Mouse (Mus musculus) MEL (cell line): ENCODE measurements around the gene Gm364. TPM values are rescaled to one million over a fixed set of nuclear protein-coding genes. Genes with fewer than 3 reads are reported as not detected.
A peak's percentile ranks its signal among the peaks of the same experiment; 100 is the strongest.

Source experiments
- DNase-seq: peaks from one replicate; pipeline ENCODE4 v3.0.0; 2011; ENCODE audit warnings: low read depth, low spot score
- H3K27ac ChIP-seq: 2 replicates; pipeline ENCODE4 v1.5.1; 2012; ENCODE audit warnings: low read depth, mild to moderate bottlenecking, control low read depth, low read length, moderate library complexity; ENCODE audit not compliant: control insufficient read depth
- H3K27me3 ChIP-seq, 2 experiments: fragments of 150-350 bp in 1 of 2; sonication (generic) in 1 of 2; 2 replicates each; pipeline ENCODE4 v1.6.1; 2012; ENCODE audit warnings: low read length in 2 of 2, mild to moderate bottlenecking in 2 of 2, improper control_type of control experiment in 1 of 2, moderate library complexity in 1 of 2; ENCODE audit not compliant: insufficient read depth in 2 of 2, control insufficient read depth in 1 of 2
- H3K36me3 ChIP-seq, 2 experiments: 2 replicates each; pipeline ENCODE4 v1.6.1; 2012 to 2014; ENCODE audit warnings: low read length in 2 of 2, improper control_type of control experiment in 1 of 2, inconsistent platforms in 1 of 2, mild to moderate bottlenecking in 1 of 2; ENCODE audit not compliant: insufficient read depth in 2 of 2, control insufficient read depth in 1 of 2
- H3K4me1 ChIP-seq, 2 experiments: fragments of 150-350 bp in 1 of 2; sonication (generic) in 1 of 2; 2 replicates each; pipeline ENCODE4 v1.6.1; 2012; ENCODE audit warnings: low read length in 2 of 2, improper control_type of control experiment in 1 of 2, mild to moderate bottlenecking in 1 of 2; ENCODE audit not compliant: insufficient read depth in 2 of 2, control insufficient read depth in 1 of 2
- H3K4me3 ChIP-seq, 2 experiments: fragments of 150-350 bp in 1 of 2; sonication (generic) in 1 of 2; 2 replicates each; pipeline ENCODE4 v1.5.1; 2012; ENCODE audit warnings: low read depth in 2 of 2, low read length in 2 of 2, mild to moderate bottlenecking in 2 of 2, moderate library complexity in 2 of 2, control low read depth in 1 of 2, improper control_type of control experiment in 1 of 2; ENCODE audit not compliant: control insufficient read depth in 1 of 2, insufficient read depth in 1 of 2
- H3K79me2 ChIP-seq: 2 replicates; pipeline ENCODE4 v1.6.1; 2012; ENCODE audit warnings: mild to moderate bottlenecking, low read length, moderate library complexity; ENCODE audit not compliant: control insufficient read depth, poor library complexity, insufficient read depth
- H3K9ac ChIP-seq: 2 replicates; pipeline ENCODE4 v1.6.1; 2012; ENCODE audit warnings: low read depth, mild to moderate bottlenecking, control low read depth, low read length, moderate library complexity; ENCODE audit not compliant: control insufficient read depth, poor library complexity, severe bottlenecking
- H3K9me3 ChIP-seq: fragments of 150-350 bp; sonication (generic); replicated peaks from 2 replicates; pipeline ENCODE4 v1.6.1; 2012; ENCODE audit warnings: mild to moderate bottlenecking, low read length, improper control_type of control experiment, moderate library complexity; ENCODE audit not compliant: insufficient read depth
- CTCF ChIP-seq, 3 experiments: IDR thresholded peaks in 2 of 3; conservative IDR thresholded peaks in 1 of 3; 2 replicates each; pipeline ENCODE4 v1.5.1; 2011 to 2012; ENCODE audit warnings: low read length in 3 of 3, low read depth in 2 of 3, mild to moderate bottlenecking in 2 of 3, improper control_type of control experiment in 1 of 3, inconsistent platforms in 1 of 3, mixed read lengths in 1 of 3, moderate library complexity in 1 of 3; ENCODE audit not compliant: control insufficient read depth in 1 of 3, insufficient read depth in 1 of 3, poor library complexity in 1 of 3, severe bottlenecking in 1 of 3
- ELF1 ChIP-seq: IDR thresholded peaks from 2 replicates; pipeline ENCODE4 v1.6.1; 2014; ENCODE audit warnings: low read depth, mild to moderate bottlenecking, inconsistent platforms, low read length, improper control_type of control experiment, moderate library complexity
- GATA1 ChIP-seq: IDR thresholded peaks from 2 replicates; pipeline ENCODE4 v1.6.1; 2011; ENCODE audit warnings: low read depth, low read length, improper control_type of control experiment
- MAFK ChIP-seq: IDR thresholded peaks from 2 replicates; pipeline ENCODE4 v1.6.1; 2011; ENCODE audit warnings: low read depth, mild to moderate bottlenecking, low read length, improper control_type of control experiment, borderline replicate concordance
- MAX ChIP-seq: IDR thresholded peaks from 2 replicates; pipeline ENCODE4 v1.6.1; 2011; ENCODE audit warnings: low read length, improper control_type of control experiment
- MXI1 ChIP-seq: IDR thresholded peaks from 2 replicates; pipeline ENCODE4 v1.6.1; 2011; ENCODE audit warnings: mild to moderate bottlenecking, low read depth, low read length, improper control_type of control experiment
- POLR2A ChIP-seq, 2 experiments: IDR thresholded peaks; 2 replicates each; pipeline ENCODE4 v1.6.1; 2011 to 2012; ENCODE audit warnings: low read length in 2 of 2, mild to moderate bottlenecking in 2 of 2, control low read depth in 1 of 2, improper control_type of control experiment in 1 of 2, low read depth in 1 of 2, moderate library complexity in 1 of 2; ENCODE audit not compliant: control insufficient read depth in 1 of 2, insufficient read depth in 1 of 2, poor library complexity in 1 of 2
- POLR2AphosphoS5 ChIP-seq: IDR thresholded peaks from 2 replicates; pipeline ENCODE4 v1.6.1; 2012; ENCODE audit warnings: low read depth, borderline replicate concordance, mild to moderate bottlenecking, inconsistent platforms, low read length, moderate library complexity, mixed read lengths
- RAD21 ChIP-seq: IDR thresholded peaks from 2 replicates; pipeline ENCODE4 v1.6.1; 2011; ENCODE audit warnings: mild to moderate bottlenecking, low read depth, low read length, improper control_type of control experiment
- SMC3 ChIP-seq: IDR thresholded peaks from 2 replicates; pipeline ENCODE4 v1.6.1; 2011; ENCODE audit warnings: low read depth, low read length, improper control_type of control experiment
- TBP ChIP-seq: IDR thresholded peaks from 2 replicates; pipeline ENCODE4 v1.8.0; 2011; ENCODE audit warnings: low read depth, low read length, improper control_type of control experiment
- UBTF ChIP-seq: IDR thresholded peaks from 2 replicates; pipeline ENCODE4 v1.6.1; 2012; ENCODE audit warnings: low read depth, mild to moderate bottlenecking, inconsistent platforms, low read length, improper control_type of control experiment, moderate library complexity, borderline replicate concordance; ENCODE audit not compliant: insufficient read depth
- ZC3H11A ChIP-seq: IDR thresholded peaks from 2 replicates; pipeline ENCODE4 v1.6.1; 2012; ENCODE audit warnings: low read depth, mild to moderate bottlenecking, inconsistent platforms, low read length, improper control_type of control experiment
- ZKSCAN1 ChIP-seq: IDR thresholded peaks from 2 replicates; pipeline ENCODE4 v1.6.1; 2012; ENCODE audit warnings: low read depth, mild to moderate bottlenecking, inconsistent platforms, low read length, improper control_type of control experiment, moderate library complexity
- ZNF384 ChIP-seq: IDR thresholded peaks from 2 replicates; pipeline ENCODE4 v1.6.1; 2012; ENCODE audit warnings: low read depth, mild to moderate bottlenecking, inconsistent platforms, low read length, improper control_type of control experiment
- polyA plus RNA-seq, 2 experiments: library from polyadenylated mRNA; stranded (reverse) in 1 of 2; unstranded in 1 of 2; fragments of >175 nt in 1 of 2; fragments of >200 nt in 1 of 2; gene quantifications; 2 replicates each; pipeline versions ENCODE4 v1.2.1 to v1.2.4; 2012; ENCODE audit warnings: low replicate concordance in 2 of 2, low read depth in 1 of 2; ENCODE audit not compliant: insufficient read length in 2 of 2, insufficient read depth in 1 of 2, missing spikeins in 1 of 2
- total RNA-seq: library from RNA; depleted of rRNA; stranded (reverse); fragments of 300-350 nt; gene quantifications from 2 replicates; pipeline ENCODE4 v1.2.3, GENCODE M21; 2012

The Gm364 gene
- total and polyA plus RNA-seq, 3 experiments = not detected

- H3K27me3 ChIP-seq = no peaks in the 10 kb centered on the region
- peak overlapping the region; percentile 9 for H3K27ac ChIP-seq
- peak overlapping the region; percentile 38 to 85 for H3K4me3 ChIP-seq
- no peaks in the 10 kb centered on the region for H3K4me1 ChIP-seq
- TF ChIP-seq ZC3H11A = no peak
- peaks cover 9 to 11% of the 10 kb centered on the region in 2 experiments for H3K36me3 ChIP-seq
- no peaks in the 10 kb centered on the region for H3K9me3 ChIP-seq
- H3K9ac ChIP-seq = peak overlapping the region; percentile 55
- DNase-seq = peak; percentile 27
- peaks cover 17% of the 10 kb centered on the region for H3K79me2 ChIP-seq
These were observed 15.5 kb upstream of the Gm364 start for GRCm38 (mm10) chrX:57393412-57393811.

- H3K4me3 ChIP-seq = no peak overlapping the region
- H3K4me1 ChIP-seq = no peaks in the 10 kb centered on the region
- H3K9ac ChIP-seq = no peak overlapping the region
- H3K36me3 ChIP-seq = no peaks in the 10 kb centered on the region
- H3K9me3 ChIP-seq = no peaks in the 10 kb centered on the region
- TF ChIP-seq UBTF (no peak), GATA1 (no peak), ZKSCAN1 (no peak), POLR2A (IDR thresholded peaks at IDR 0.05; ENCODE audit: control insufficient read depth in 1 of 2, insufficient read depth in 1 of 2, low read depth in 1 of 2, low read length in 2 of 2, poor library complexity in 1 of 2) (no peak)
- H3K79me2 ChIP-seq = no peaks in the 10 kb centered on the region
- no peak overlapping the region for H3K27ac ChIP-seq
- H3K27me3 ChIP-seq = no peaks in the 10 kb centered on the region
- DNase-seq = no peak
These were observed 7.6 kb upstream of the Gm364 start for GRCm38 (mm10) chrX:57401388-57401787.

- Histone ChIP-seq H3K9ac (no peak overlapping the region), H3K9me3 (no peaks in the 10 kb centered on the region), H3K27ac (no peak overlapping the region), H3K4me3 (no peak overlapping the region), H3K27me3 (no peaks in the 10 kb centered on the region), H3K79me2 (no peaks in the 10 kb centered on the region), H3K36me3 (no peaks in the 10 kb centered on the region), H3K4me1 (no peaks in the 10 kb centered on the region)
- peak; percentile 36 for DNase-seq
- TF ChIP-seq ZNF384 = no peak
- TF ChIP-seq TBP = no peak
- peak; percentile 49 for TF ChIP-seq SMC3
- peak; percentile 22 to 62 (median 32); a peak in 4 of 6 replicates for TF ChIP-seq CTCF (IDR thresholded peaks at IDR 0.05 in 2 of 3, conservative IDR thresholded peaks at IDR 0.05 in 1 of 3; ENCODE audit: control insufficient read depth in 1 of 3, insufficient read depth in 1 of 3, low read depth in 2 of 3, low read length in 3 of 3, poor library complexity in 1 of 3, severe bottlenecking in 1 of 3)
- TF ChIP-seq RAD21 = peak; percentile 61
- no peak for TF ChIP-seq POLR2AphosphoS5
- TF ChIP-seq MXI1 = no peak
- TF ChIP-seq MAFK = no peak
- no peak for TF ChIP-seq ELF1
- peak; percentile 19; the same call in 1 of the 2 replicates for TF ChIP-seq ZC3H11A
- TF ChIP-seq MAX = no peak
These were observed 5.3 kb upstream of the Gm364 start for GRCm38 (mm10) chrX:57403651-57404050.
